Mouse (Mus musculus): ENCODE measurements around the gene Ptpn5. TPM values are rescaled to one million over a fixed set of nuclear protein-coding genes. Genes with fewer than 3 reads are reported as not detected.

The Ptpn5 gene
- polyA plus RNA-seq, 1 experiment from 2014 or later: 0.39 TPM

- DNase-seq (ENCODE audit: low spot score) (no peak), ATAC-seq (ENCODE audit: insufficient number of reproducible peaks, low FRiP score, low TSS enrichment, low read depth) (no peak)
- Histone ChIP-seq H3K27ac (replicated peaks; ENCODE audit: low read depth, low read length) (no peak overlapping the region), H3K4me2 (ENCODE audit: low read depth, severe bottlenecking) (no peak overlapping the region), H3K9me3 (ENCODE audit: control insufficient read depth, low read length) (no peaks in the 10 kb centered on the region), H3K9ac (ENCODE audit: low read length) (no peak overlapping the region), H3K4me1 (ENCODE audit: control insufficient read depth, insufficient read depth, low read length) (no peaks in the 10 kb centered on the region), H3K36me3 (ENCODE audit: control insufficient read depth, insufficient read depth, low read length) (no peaks in the 10 kb centered on the region), H3K27me3 (ENCODE audit: control insufficient read depth, insufficient read depth, low read length) (no peaks in the 10 kb centered on the region), H3K4me3 (ENCODE audit: low read depth, low read length) (no peak overlapping the region)
Observed at GRCm38 (mm10) chr7:47106949-47107348, 26.5 kb downstream of the Ptpn5 start.

- DNase-seq (ENCODE audit: low spot score) (no peak), ATAC-seq (ENCODE audit: insufficient number of reproducible peaks, low FRiP score, low TSS enrichment, low read depth) (no peak)
- no peak overlapping the region for H3K4me2 ChIP-seq (ENCODE audit: low read depth, severe bottlenecking)
- H3K9ac ChIP-seq (ENCODE audit: low read length): no peak overlapping the region
- H3K36me3 ChIP-seq (ENCODE audit: control insufficient read depth, insufficient read depth, low read length): no peaks in the 10 kb centered on the region
- H3K27me3 ChIP-seq (ENCODE audit: control insufficient read depth, insufficient read depth, low read length): no peaks in the 10 kb centered on the region
- no peaks in the 10 kb centered on the region for H3K9me3 ChIP-seq (ENCODE audit: control insufficient read depth, low read length)
- WGBS: 73% methylated on average over 1 of the region's 1 CpGs
- H3K27ac ChIP-seq (replicated peaks; ENCODE audit: low read depth, low read length): no peak overlapping the region
- no peaks in the 10 kb centered on the region for H3K4me1 ChIP-seq (ENCODE audit: control insufficient read depth, insufficient read depth, low read length)
- H3K4me3 ChIP-seq (ENCODE audit: low read depth, low read length): no peak overlapping the region
Observed at GRCm38 (mm10) chr7:47103671-47104414, 29.6 kb downstream of the Ptpn5 start.

GRCm38 (mm10) chr7:47102970-47103369, 30.5 kb downstream of the Ptpn5 start:
- no peak overlapping the region for H3K4me2 ChIP-seq (ENCODE audit: low read depth, severe bottlenecking)
- no peak for DNase-seq (ENCODE audit: low spot score)
- H3K4me1 ChIP-seq (ENCODE audit: control insufficient read depth, insufficient read depth, low read length): no peaks in the 10 kb centered on the region
- ATAC-seq (ENCODE audit: insufficient number of reproducible peaks, low FRiP score, low TSS enrichment, low read depth): no peak
- 75% methylated on average over 2 of the region's 2 CpGs for WGBS
- H3K9ac ChIP-seq (ENCODE audit: low read length): no peak overlapping the region
- H3K36me3 ChIP-seq (ENCODE audit: control insufficient read depth, insufficient read depth, low read length): no peaks in the 10 kb centered on the region
- no peaks in the 10 kb centered on the region for H3K9me3 ChIP-seq (ENCODE audit: control insufficient read depth, low read length)
- H3K27ac ChIP-seq (replicated peaks; ENCODE audit: low read depth, low read length): no peak overlapping the region
- no peaks in the 10 kb centered on the region for H3K27me3 ChIP-seq (ENCODE audit: control insufficient read depth, insufficient read depth, low read length)
- H3K4me3 ChIP-seq (ENCODE audit: low read depth, low read length): no peak overlapping the region

- Histone ChIP-seq H3K4me2 (ENCODE audit: low read depth, severe bottlenecking) (no peak overlapping the region), H3K27me3 (ENCODE audit: control insufficient read depth, insufficient read depth, low read length) (no peaks in the 10 kb centered on the region), H3K9me3 (ENCODE audit: control insufficient read depth, low read length) (no peaks in the 10 kb centered on the region), H3K9ac (ENCODE audit: low read length) (no peak overlapping the region), H3K4me1 (ENCODE audit: control insufficient read depth, insufficient read depth, low read length) (no peaks in the 10 kb centered on the region), H3K27ac (replicated peaks; ENCODE audit: low read depth, low read length) (no peak overlapping the region), H3K36me3 (ENCODE audit: control insufficient read depth, insufficient read depth, low read length) (no peaks in the 10 kb centered on the region), H3K4me3 (ENCODE audit: low read depth, low read length) (no peak overlapping the region)
- WGBS: 85% methylated on average over 6 of the region's 6 CpGs
- ATAC-seq (ENCODE audit: insufficient number of reproducible peaks, low FRiP score, low TSS enrichment, low read depth) (no peak), DNase-seq (ENCODE audit: low spot score) (no peak)
Observed at GRCm38 (mm10) chr7:47100615-47101014, 32.9 kb downstream of the Ptpn5 start.

DNA sequence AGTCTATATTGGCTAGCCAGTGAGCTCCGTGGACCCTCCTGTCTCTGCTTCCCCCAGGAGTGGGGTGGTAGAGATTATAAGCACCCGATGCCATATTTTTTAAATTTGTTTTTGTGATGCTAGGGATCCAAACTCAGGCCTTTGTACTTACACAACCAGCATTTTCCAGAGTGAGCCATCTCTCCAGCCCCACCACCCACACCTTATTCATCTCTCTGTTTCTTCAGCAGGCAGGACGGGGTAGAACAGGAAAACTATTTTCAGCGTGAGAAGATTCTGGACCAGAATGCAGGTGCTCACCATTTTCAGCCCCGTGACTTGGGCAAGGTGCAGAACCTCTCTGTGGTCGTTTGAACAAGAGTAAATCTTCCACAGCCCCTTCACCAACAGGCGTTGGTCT, 34.2 kb downstream of the Ptpn5 start:
- H3K9ac ChIP-seq (ENCODE audit: low read length): no peak overlapping the region
- no peak for ATAC-seq (ENCODE audit: insufficient number of reproducible peaks, low FRiP score, low TSS enrichment, low read depth)
- 86% methylated on average over 7 of the region's 7 CpGs for WGBS

GRCm38 (mm10) chr7:47098044-47098443, 35.4 kb downstream of the Ptpn5 start:
- WGBS: 67% methylated on average over 7 of the region's 7 CpGs
- ATAC-seq (ENCODE audit: insufficient number of reproducible peaks, low FRiP score, low TSS enrichment, low read depth): no peak

More for the DNA sequence above, 34.2 kb downstream of the Ptpn5 start:
- H3K27me3 ChIP-seq (ENCODE audit: control insufficient read depth, insufficient read depth, low read length): no peaks in the 10 kb centered on the region
- H3K4me1 ChIP-seq (ENCODE audit: control insufficient read depth, insufficient read depth, low read length): no peaks in the 10 kb centered on the region
- no peak for DNase-seq (ENCODE audit: low spot score)
- no peaks in the 10 kb centered on the region for H3K36me3 ChIP-seq (ENCODE audit: control insufficient read depth, insufficient read depth, low read length)
- no peaks in the 10 kb centered on the region for H3K9me3 ChIP-seq (ENCODE audit: control insufficient read depth, low read length)
- H3K4me3 ChIP-seq (ENCODE audit: low read depth, low read length): no peak overlapping the region
- no peak overlapping the region for H3K27ac ChIP-seq (replicated peaks; ENCODE audit: low read depth, low read length)
- H3K4me2 ChIP-seq (ENCODE audit: low read depth, severe bottlenecking): no peak overlapping the region

DNA sequence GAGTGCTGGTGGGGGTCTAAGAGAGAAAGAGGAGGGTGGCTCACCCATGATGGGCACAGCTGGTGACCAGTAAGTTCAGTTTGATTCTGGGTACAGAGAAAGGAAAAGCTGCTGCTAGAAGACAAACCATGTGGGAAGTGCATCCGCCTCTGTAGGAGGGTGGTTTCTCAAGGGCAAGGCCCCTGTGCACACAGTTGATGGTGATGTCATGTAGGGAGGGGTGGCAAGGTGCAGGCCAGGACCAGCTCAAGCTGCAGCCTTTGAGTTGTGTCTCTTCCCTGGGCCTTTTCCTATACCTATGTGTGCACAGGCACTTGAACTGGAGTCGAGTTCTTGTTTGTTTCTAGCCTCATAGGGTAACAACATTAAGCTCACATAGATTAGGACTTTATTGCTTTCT, 38.5 kb downstream of the Ptpn5 start:
- DNase-seq (ENCODE audit: low spot score) (no peak), ATAC-seq (ENCODE audit: insufficient number of reproducible peaks, low FRiP score, low TSS enrichment, low read depth) (no peak)
- Histone ChIP-seq H3K27me3 (ENCODE audit: control insufficient read depth, insufficient read depth, low read length) (no peaks in the 10 kb centered on the region), H3K9ac (ENCODE audit: low read length) (no peak overlapping the region), H3K27ac (replicated peaks; ENCODE audit: low read depth, low read length) (no peak overlapping the region), H3K4me2 (ENCODE audit: low read depth, severe bottlenecking) (no peak overlapping the region), H3K4me1 (ENCODE audit: control insufficient read depth, insufficient read depth, low read length) (no peaks in the 10 kb centered on the region), H3K4me3 (ENCODE audit: low read depth, low read length) (no peak overlapping the region), H3K36me3 (ENCODE audit: control insufficient read depth, insufficient read depth, low read length) (no peaks in the 10 kb centered on the region), H3K9me3 (ENCODE audit: control insufficient read depth, low read length) (no peaks in the 10 kb centered on the region)
- 55% methylated on average over 2 of the region's 2 CpGs for WGBS

More at GRCm38 (mm10) chr7:47098044-47098443, 35.4 kb downstream of the Ptpn5 start:
- DNase-seq (ENCODE audit: low spot score): no peak
- H3K4me2 ChIP-seq (ENCODE audit: low read depth, severe bottlenecking): no peak overlapping the region
- no peaks in the 10 kb centered on the region for H3K27me3 ChIP-seq (ENCODE audit: control insufficient read depth, insufficient read depth, low read length)
- H3K9me3 ChIP-seq (ENCODE audit: control insufficient read depth, low read length): no peaks in the 10 kb centered on the region
- no peak overlapping the region for H3K27ac ChIP-seq (replicated peaks; ENCODE audit: low read depth, low read length)
- H3K9ac ChIP-seq (ENCODE audit: low read length): no peak overlapping the region
- no peaks in the 10 kb centered on the region for H3K4me1 ChIP-seq (ENCODE audit: control insufficient read depth, insufficient read depth, low read length)
- H3K36me3 ChIP-seq (ENCODE audit: control insufficient read depth, insufficient read depth, low read length): no peaks in the 10 kb centered on the region
- no peak overlapping the region for H3K4me3 ChIP-seq (ENCODE audit: low read depth, low read length)

GRCm38 (mm10) chr7:47093935-47094334, 39.5 kb downstream of the Ptpn5 start:
- H3K27me3 ChIP-seq (ENCODE audit: control insufficient read depth, insufficient read depth, low read length): no peaks in the 10 kb centered on the region
- no peaks in the 10 kb centered on the region for H3K4me1 ChIP-seq (ENCODE audit: control insufficient read depth, insufficient read depth, low read length)
- 85% methylated on average over 5 of the region's 5 CpGs for WGBS
- no peak overlapping the region for H3K4me3 ChIP-seq (ENCODE audit: low read depth, low read length)
- no peaks in the 10 kb centered on the region for H3K36me3 ChIP-seq (ENCODE audit: control insufficient read depth, insufficient read depth, low read length)
- ATAC-seq (ENCODE audit: insufficient number of reproducible peaks, low FRiP score, low TSS enrichment, low read depth): no peak
- no peaks in the 10 kb centered on the region for H3K9me3 ChIP-seq (ENCODE audit: control insufficient read depth, low read length)
- H3K27ac ChIP-seq (replicated peaks; ENCODE audit: low read depth, low read length): no peak overlapping the region
- DNase-seq (ENCODE audit: low spot score): no peak
- no peak overlapping the region for H3K4me2 ChIP-seq (ENCODE audit: low read depth, severe bottlenecking)
- H3K9ac ChIP-seq (ENCODE audit: low read length): no peak overlapping the region

DNA sequence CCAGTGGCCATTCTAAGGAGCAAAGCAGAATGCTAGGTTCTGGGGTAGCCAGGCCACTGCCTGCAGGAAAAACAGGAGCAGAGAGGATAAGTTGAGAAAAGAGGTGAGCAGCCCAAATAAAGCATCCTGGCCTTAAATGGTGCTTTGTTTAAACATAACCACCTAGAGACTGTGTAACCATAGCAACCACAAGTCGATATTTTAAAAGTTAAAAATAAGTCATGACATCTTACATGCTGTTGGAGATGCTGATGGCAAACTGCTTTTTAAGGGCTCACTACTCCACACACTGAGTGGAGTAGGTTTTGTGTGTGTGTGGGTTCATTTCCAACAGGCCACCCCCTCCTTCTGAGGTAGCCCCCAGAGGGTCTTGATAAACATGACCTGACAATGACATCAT, 48.4 kb downstream of the Ptpn5 start:
- H3K27ac ChIP-seq (replicated peaks; ENCODE audit: low read depth, low read length): no peak overlapping the region
- H3K9ac ChIP-seq (ENCODE audit: low read length): no peak overlapping the region
- ATAC-seq (ENCODE audit: insufficient number of reproducible peaks, low FRiP score, low TSS enrichment, low read depth) (no peak), DNase-seq (ENCODE audit: low spot score) (no peak)
- H3K4me1 ChIP-seq (ENCODE audit: control insufficient read depth, insufficient read depth, low read length): no peaks in the 10 kb centered on the region
- no peaks in the 10 kb centered on the region for H3K27me3 ChIP-seq (ENCODE audit: control insufficient read depth, insufficient read depth, low read length)
- WGBS: 97% methylated on average over 1 of the region's 1 CpGs
- H3K9me3 ChIP-seq (ENCODE audit: control insufficient read depth, low read length): no peaks in the 10 kb centered on the region
- H3K4me3 ChIP-seq (ENCODE audit: low read depth, low read length): no peak overlapping the region
- H3K36me3 ChIP-seq (ENCODE audit: control insufficient read depth, insufficient read depth, low read length): no peaks in the 10 kb centered on the region
- no peak overlapping the region for H3K4me2 ChIP-seq (ENCODE audit: low read depth, severe bottlenecking)
